Mouse (Mus musculus) C2C12 (cell line): Measurements from ENCODE around the gene Spag7.

ENCODE experiments used
- CTCF ChIP-seq: IDR thresholded peaks from one replicate; pipeline ENCODE4 v1.5.1; 2011; ENCODE audit not compliant: control insufficient read depth, insufficient read depth, insufficient read length
- MAX ChIP-seq: IDR thresholded peaks from one replicate; pipeline ENCODE4 v1.6.1; 2011; ENCODE audit warnings: mild to moderate bottlenecking, control low read depth
- MYOG ChIP-seq: IDR thresholded peaks from one replicate; pipeline ENCODE4 v1.6.1; 2011; ENCODE audit not compliant: control insufficient read depth, insufficient read length; ENCODE audit errors: extremely low read depth
- USF1 ChIP-seq: IDR thresholded peaks from one replicate; pipeline ENCODE4 v1.6.1; 2011; ENCODE audit warnings: low read depth, mild to moderate bottlenecking, control low read depth, moderate library complexity

GRCm38 (mm10) chr11:70713222-70713621 is 44.0 kb upstream of the Spag7 start:
- TF ChIP-seq MYOG = no peak
- no peak for TF ChIP-seq CTCF
- TF ChIP-seq MAX = no peak
- no peak for TF ChIP-seq USF1
